Mouse (Mus musculus) adrenal gland, adult 2 months (tissue): ENCODE data around the gene Cadps2. TPM values are rescaled to one million over a fixed set of nuclear protein-coding genes. Genes with fewer than 3 reads are reported as not detected.

ENCODE experiments used
- DNase-seq: peaks from one replicate; pipeline ENCODE4 v3.0.0; 2021
- polyA plus RNA-seq: library from polyadenylated mRNA; depleted of rRNA; stranded (reverse); fragments of >200 nt; gene quantifications from 2 replicates; pipeline ENCODE4 v1.2.3, GENCODE M21; 2012
- total RNA-seq, 2 experiments: library from RNA; stranded (reverse); gene quantifications; 2 replicates each; pipeline ENCODE4 v1.2.3; 2021

Gene Cadps2
- total and polyA plus RNA-seq, 3 experiments = 2.0 to 7.6 (median 2.0) TPM

GRCm38 (mm10) chr6:23360596-23360995 is 478.6 kb downstream of the Cadps2 start:
- no peak for DNase-seq

DNA sequence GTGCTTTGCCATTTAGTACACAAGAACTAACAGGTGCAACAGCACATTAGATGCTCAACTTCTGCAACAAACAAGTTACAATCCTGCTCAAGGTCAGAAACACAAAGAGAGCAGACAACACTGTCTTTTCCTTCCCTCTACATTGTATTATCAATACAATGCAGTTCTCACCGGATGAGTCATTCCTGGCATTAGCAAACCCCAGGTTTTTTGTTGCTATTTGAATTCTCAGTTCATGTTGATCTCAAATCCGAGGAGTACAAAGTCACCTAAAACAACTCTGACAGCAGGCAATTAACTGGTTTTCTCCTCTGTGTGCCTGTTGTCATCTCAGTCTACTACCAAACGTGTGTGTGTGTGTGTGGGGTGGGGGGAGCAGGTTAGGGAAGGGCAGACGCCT is 483.1 kb downstream of the Cadps2 start:
- DNase-seq = no peak

DNA sequence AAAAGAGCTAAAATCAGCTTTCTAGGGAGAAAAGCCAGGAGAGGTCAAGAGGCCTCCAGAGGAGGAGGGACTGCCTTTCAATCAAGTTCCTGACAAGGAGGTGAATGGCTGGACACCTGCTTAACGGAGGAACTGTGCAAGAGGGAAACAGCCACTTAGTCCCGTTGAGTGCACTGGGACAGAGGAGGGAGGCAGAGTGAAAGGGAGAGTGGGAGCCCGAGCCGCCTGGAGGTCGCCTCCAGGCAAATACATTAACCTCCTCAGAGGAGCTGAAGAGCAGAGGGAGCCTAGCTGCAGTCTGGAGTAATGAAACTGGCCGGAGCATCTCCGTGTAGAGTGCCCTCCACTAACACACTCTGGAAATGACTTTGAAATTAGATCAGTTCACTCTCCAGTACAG is 485.7 kb downstream of the Cadps2 start:
- DNase-seq = no peak

- DNase-seq = no peak
Measured at GRCm38 (mm10) chr6:23337411-23338063, 501.7 kb downstream of the Cadps2 start.

DNA sequence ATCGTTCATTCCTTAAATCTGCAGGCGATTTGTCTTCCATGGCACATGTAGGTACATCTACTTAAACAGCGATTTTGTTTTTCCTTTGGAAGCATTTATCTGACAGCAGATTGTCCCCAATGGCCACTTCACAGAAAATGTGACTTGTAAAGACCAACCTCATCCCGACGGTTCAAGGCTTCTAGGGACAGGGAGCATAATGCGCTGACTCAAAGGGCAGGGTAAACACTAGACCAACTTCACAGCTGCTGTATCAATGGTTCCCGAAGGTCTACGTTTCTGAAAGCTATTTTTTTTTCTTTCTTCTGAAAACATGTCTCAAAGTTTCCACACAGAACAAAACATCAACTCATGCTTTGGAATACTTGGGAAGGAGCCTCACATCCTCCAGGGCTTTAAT is 524.3 kb downstream of the Cadps2 start:
- DNase-seq = no peak

GRCm38 (mm10) chr6:23314291-23314690 is 524.9 kb downstream of the Cadps2 start:
- DNase-seq = no peak

GRCm38 (mm10) chr6:23306046-23306445 is 533.2 kb downstream of the Cadps2 start:
- DNase-seq = no peak

GRCm38 (mm10) chr6:23298596-23298995 is 540.6 kb downstream of the Cadps2 start:
- DNase-seq = no peak

GRCm38 (mm10) chr6:23294685-23295084 is 544.5 kb downstream of the Cadps2 start:
- no peak for DNase-seq

- DNase-seq = no peak
Measured at GRCm38 (mm10) chr6:23288752-23289151, 550.5 kb downstream of the Cadps2 start.

- DNase-seq = no peak
Measured at GRCm38 (mm10) chr6:23281514-23281820, 557.8 kb downstream of the Cadps2 start.

DNA sequence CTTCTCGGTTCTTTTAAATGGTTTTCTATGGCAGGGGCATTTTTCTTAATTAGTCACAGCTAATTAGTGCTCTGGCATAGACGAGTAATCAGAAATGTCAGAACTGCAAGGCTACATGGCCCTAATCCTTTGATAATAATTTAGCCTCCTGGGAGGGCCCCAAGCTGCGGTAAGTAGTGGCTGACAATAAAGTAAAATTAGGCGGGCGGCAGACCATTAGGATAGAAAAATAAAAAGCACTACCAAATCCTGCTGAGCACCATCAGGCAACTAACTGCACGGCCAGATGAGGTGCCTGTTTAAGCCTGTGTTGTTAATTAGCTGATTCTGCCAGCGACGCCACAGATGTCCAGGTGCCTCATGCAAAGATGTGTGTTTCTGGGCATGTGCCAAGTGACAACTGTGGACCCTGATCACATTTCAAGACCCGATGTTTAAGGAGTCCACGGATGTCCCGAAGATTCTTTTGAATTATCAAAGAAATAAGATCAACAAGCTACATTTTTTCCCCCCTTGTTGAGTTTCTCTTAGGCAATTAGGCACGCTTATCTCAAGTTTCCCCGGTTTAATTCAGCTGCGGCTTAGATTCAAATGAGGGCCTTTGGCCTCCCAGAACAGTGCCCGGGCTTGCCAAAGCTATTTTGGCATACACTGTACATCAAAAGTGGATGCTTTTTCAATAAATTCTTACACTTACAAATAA is 558.3 kb downstream of the Cadps2 start:
- DNase-seq = no peak

GRCm38 (mm10) chr6:23273483-23273882 is 565.7 kb downstream of the Cadps2 start:
- no peak for DNase-seq

DNA sequence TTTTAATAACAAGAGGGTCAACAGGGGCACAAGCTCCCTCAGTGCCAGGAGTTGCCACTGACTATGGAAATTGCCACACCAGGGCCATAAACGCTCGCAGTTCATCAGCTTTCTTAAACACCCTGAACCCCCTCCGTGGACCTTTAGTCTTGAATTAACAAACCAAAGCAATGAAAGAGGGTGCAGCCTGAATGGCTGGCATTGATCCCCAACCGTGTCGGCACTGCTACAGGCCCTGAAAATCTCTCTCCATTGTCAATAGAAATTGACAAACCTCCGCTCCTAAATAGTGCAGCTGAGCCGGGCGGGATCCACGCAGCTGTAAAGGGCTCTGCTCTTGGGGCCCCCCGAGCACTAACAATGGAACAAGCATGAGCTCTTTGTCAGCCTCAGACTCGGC is 566.2 kb downstream of the Cadps2 start:
- no peak for DNase-seq

- no peak for DNase-seq
Measured at GRCm38 (mm10) chr6:23272542-23272941, 566.7 kb downstream of the Cadps2 start.

DNA sequence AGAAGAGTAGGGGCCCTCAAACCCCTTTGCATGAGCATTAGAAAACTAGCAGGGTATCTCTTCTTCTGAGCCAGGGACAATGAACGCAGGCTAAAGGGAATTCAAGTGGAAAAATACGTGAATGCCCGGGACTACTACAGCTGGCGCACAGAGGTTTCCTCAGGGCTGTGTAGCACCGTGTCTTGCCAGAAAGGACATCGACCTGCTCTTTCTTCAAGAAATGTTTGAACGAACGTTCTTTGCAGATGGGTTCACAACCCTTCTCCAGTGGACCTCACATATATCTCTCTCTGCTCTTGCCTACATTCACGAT is 578.5 kb downstream of the Cadps2 start:
- DNase-seq = no peak

GRCm38 (mm10) chr6:23260016-23260737 is 579.0 kb downstream of the Cadps2 start:
- DNase-seq = no peak

DNA sequence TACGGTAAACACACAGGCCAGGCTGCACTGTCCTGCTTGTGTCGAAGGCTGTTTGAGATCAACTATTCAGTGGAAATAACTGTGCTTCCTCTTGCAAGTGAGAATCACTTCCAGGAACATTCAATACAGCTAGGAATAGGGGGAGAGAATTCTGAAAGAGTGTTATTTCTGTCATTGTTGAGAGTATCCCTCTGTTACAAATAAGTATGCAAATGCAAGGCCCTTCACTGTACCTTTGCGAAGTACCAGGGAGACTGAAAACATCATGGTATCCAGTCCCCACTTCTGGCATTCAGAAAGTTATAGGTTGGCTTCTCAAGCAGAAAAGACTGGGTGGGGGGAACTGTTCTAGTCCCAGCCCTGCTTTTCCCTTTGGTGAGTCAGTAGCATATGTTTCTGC is 581.2 kb downstream of the Cadps2 start:
- no peak for DNase-seq

DNA sequence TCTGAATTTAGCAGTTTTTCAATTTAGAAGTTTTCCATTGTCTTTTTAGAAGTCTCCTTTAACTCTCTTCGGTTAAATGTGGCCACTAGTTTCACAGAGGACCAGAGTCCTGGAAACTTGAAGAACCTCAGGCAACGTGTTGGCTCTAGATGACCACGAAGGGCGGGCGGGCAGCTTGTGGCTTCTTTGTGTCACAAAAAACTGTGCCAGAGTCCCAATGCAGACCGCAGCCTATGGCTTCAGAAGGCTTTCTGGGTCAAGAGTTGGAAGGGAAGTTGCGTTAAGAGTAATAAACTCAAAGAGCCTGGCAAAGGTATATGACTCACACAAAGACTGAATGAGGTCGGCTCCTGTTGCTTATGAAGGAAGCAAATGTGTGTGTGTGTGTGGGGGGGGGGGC is 584.1 kb downstream of the Cadps2 start:
- DNase-seq = no peak

DNA sequence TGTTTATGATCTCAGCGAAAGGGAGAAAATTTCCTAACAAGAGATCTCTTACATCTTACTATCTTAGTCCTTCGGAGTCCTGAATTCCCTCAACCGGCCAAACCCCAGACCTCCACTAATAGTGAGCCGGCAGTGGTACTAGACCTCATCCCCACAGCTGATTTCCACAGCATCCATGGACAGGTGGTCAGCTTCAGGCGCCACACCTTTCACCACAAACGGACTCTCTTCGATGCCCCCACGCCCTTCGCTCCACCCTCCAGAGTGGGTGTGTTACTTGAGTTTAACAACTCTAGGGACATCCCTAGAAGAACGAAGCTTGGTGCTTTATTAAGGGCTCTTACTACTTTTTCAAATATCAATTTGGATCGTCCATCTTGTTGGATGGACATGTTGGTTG is 584.6 kb downstream of the Cadps2 start:
- no peak for DNase-seq

DNA sequence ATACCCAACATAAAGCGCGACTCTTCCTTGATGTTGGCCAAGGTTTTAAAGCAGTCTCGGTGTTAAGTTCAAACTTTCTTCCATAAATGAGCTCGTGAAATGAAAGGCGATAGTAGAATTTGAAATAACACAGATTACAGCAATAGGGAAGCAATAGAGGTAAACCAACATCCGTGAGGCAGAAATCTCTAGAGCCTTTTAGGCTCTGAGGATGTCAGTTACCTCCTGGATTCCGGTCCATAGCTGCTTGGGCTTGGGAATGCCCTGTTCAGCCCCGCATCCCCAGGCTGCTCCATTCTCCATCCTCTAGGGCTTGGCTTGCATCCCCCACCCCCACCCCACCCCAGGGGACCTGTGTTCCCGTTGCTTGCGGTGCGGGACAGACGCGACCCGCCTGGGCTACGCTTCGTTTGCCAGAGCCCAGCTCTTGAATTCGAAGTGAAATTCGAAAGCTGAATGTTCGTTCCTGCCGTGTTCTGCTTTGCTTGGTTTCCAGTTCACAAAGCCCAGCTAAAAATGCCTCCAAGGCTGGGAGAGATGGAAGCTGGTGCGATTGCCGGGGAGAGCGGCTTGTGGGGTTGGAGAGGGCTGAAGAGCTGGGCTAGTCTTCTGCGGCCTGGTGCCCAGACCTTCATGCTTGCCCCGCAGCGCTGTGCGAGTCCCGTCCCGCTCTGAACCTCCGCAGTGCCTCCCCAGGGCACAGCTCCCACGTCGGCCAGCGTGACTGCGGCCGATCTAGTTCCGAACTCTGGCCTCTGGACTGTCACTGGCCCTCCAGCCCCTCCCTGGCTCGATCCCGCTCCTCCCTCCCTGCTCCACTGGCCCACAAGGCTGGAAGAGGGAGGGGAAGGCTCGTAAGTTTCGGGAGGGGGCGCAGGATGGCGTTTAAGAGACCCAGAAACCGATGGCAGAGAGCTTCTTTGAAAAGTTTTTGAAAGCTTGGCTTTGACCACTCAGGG is 585.6 kb downstream of the Cadps2 start:
- DNase-seq = no peak
